In genomic region chr13:58556018-58556417, GRCm38 (mm10) we compare ENCODE assay signal across 11 mouse cellular contexts. TPM values are rescaled to one million over a fixed set of nuclear protein-coding genes. Genes with fewer than 3 reads are reported as not detected.
DNase-seq lines count a peak whose midpoint lies in the region; ATAC-seq lines count a peak whose summit lies in the region.
"Had no signal": no experiment of that assay in that cellular context is flagged by ENCODE, and none has a peak within 500 bp of the region (broad histone marks: within the 10 kb centered on the region; RNA-seq: fewer than 3 reads in every experiment).

No protein-coding gene starts in this region.

- no peaks in the 10 kb centered on the region for H3K27me3 ChIP-seq in kidney, embryonic 14.5 days (ENCODE audit: control insufficient read depth, insufficient read depth, low read length)
- H3K27me3 ChIP-seq: embryonic facial prominence, embryonic 15.5 days; intestine, embryonic 15.5 days; limb, embryonic 13.5 days had no signal

- ATAC-seq in CD4-positive, CD25-positive, alpha-beta regulatory T cell, adult 4 months, result no peak
- no peak for ATAC-seq in kidney, embryonic 14.5 days (ENCODE audit: low FRiP score, low TSS enrichment)
- ATAC-seq in erythroid progenitor cell, adult 5-6 weeks (replicated peaks; ENCODE audit: low FRiP score, poor library complexity, severe bottlenecking), result no peak
- ATAC-seq: intestine, embryonic 15.5 days had no signal

- H3K27ac ChIP-seq in kidney, embryonic 14.5 days (ENCODE audit: low read depth, low read length), result no peak overlapping the region
- H3K27ac ChIP-seq: embryonic facial prominence, embryonic 15.5 days; intestine, embryonic 15.5 days; limb, embryonic 13.5 days had no signal

- peak; percentile 2 for DNase-seq in CD4-positive, CD25-positive, alpha-beta regulatory T cell, adult 2 months (ENCODE audit: low read depth, low spot score)
- DNase-seq in kidney, postnatal 10 days, result peak; percentile 26
- peak; percentile 10 for DNase-seq in thymus, postnatal 25 days
- no peak for DNase-seq in thymus, adult 18-20 months
- peak; percentile 44 for DNase-seq in thymus, postnatal 4 days

- no peak overlapping the region for H3K4me2 ChIP-seq in kidney, embryonic 14.5 days (replicated peaks; ENCODE audit: low read depth, low read length)
- H3K4me2 ChIP-seq: embryonic facial prominence, embryonic 15.5 days; intestine, embryonic 15.5 days; limb, embryonic 13.5 days had no signal

- H3K4me3 ChIP-seq in kidney, embryonic 14.5 days (ENCODE audit: low read length), result no peak overlapping the region
- H3K4me3 ChIP-seq: embryonic facial prominence, embryonic 15.5 days; intestine, embryonic 15.5 days; limb, embryonic 13.5 days had no signal

- no peaks in the 10 kb centered on the region for H3K9me3 ChIP-seq in kidney, embryonic 14.5 days (ENCODE audit: control insufficient read depth, low read length)
- H3K9me3 ChIP-seq: embryonic facial prominence, embryonic 15.5 days; intestine, embryonic 15.5 days; limb, embryonic 13.5 days had no signal

- no peaks in the 10 kb centered on the region for H3K4me1 ChIP-seq in kidney, embryonic 14.5 days (ENCODE audit: control insufficient read depth, insufficient read depth, low read length)

- H3K9ac ChIP-seq in kidney, embryonic 14.5 days (ENCODE audit: low read depth, low read length), result no peak overlapping the region
- H3K9ac ChIP-seq: embryonic facial prominence, embryonic 15.5 days; intestine, embryonic 15.5 days; limb, embryonic 13.5 days had no signal

- 74% methylated on average over 1 of the region's 1 CpGs for WGBS in kidney, embryonic 14.5 days

- no peaks in the 10 kb centered on the region for H3K36me3 ChIP-seq in kidney, embryonic 14.5 days (ENCODE audit: control insufficient read depth, insufficient read depth, low read length)
- H3K36me3 ChIP-seq: embryonic facial prominence, embryonic 15.5 days; intestine, embryonic 15.5 days; limb, embryonic 13.5 days had no signal

RNA-seq across cellular contexts. Expression of gene Slc28a3, which starts 54.7 kb away (rescaled TPM):
- under 1 TPM in 1 of 2 experiments, not detected in 1; 0.63 TPM for polyA plus RNA-seq in CD4-positive, CD25-positive, alpha-beta regulatory T cell, adult 4 months (2017; shearing (Covaris generic))
- polyA plus RNA-seq in kidney, embryonic 14.5 days (2014; fragmentation: Nextera tagmentation; extraction: Ambion mirVana), result 0.08 TPM in 1 of 2 replicates, not detected in the other
- total RNA-seq in erythroid progenitor cell, adult 5-6 weeks (2015; ENCODE audit: low replicate concordance), result not detected in 2 replicates
- total RNA-seq in erythroid progenitor cell, adult 5-6 weeks (2017; ENCODE audit: low replicate concordance), result not detected in 2 replicates

Comparison
In these comparisons a context has a peak if more than half of its experiments do, and no peak if none do; other contexts are left out.
1. DNase-seq: peak in CD4-positive, CD25-positive, alpha-beta regulatory T cell, adult 2 months (single experiment), kidney, postnatal 10 days (single experiment), thymus, postnatal 25 days (single experiment) and thymus, postnatal 4 days (single experiment); none in thymus, adult 18-20 months (0 of 2).